Mouse (Mus musculus): ENCODE data around the gene Nuak1.
"Not testable (repeated sequence)": the region's sequence is repeated elsewhere in the genome, so short reads cannot be mapped to it uniquely, and the experiment has no call there.

The Nuak1 gene

DNA sequence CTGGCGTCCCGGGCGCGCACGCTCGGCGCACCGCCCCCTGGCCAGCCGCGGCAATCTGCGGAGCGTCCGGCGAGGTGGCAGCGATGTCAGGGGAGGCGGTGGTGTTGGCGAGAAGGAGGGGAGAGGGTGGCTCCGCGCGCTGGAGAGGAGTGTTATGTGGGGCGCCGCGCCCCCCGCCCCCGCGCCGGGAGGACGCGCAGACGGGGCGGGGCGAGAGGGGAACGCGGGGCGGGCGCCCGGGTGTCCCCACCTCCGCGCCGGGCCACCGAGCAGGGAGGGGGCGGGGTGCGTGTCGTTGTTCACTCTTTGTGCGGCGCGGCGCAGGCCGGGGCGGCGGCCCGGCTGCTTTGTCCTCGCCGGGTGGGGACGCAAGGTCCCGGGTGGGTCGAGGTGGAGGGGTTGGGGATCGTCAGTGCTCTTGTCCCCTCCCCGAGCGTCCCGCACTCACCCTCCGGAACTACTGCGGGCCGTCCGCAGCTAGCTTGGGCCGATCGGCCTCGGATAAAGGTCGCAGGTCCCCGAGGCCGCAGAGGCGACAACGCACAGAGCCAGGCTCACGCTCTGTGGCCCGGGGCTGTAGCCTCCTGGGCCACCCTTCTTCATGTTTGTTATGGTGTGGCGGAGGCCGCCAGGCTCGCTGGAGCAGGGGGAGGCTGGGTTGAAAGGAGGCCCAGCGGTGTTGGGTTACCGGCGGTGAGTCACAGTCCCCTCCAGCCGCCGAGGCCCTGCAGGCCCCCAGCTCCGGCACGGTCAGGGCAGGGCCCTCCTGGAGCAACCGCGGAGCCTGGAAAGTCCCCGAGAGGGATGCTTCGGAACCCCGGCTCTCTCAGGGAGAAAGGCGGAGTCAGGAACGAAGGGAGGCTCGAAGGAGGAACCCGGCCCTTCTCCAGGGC is at the start of gene Nuak1:
Gene Nuak1 (minus strand): TSS at position 57 of the 893 bp plus-strand sequence.
- DNase-seq: peak; percentile 85

DNA sequence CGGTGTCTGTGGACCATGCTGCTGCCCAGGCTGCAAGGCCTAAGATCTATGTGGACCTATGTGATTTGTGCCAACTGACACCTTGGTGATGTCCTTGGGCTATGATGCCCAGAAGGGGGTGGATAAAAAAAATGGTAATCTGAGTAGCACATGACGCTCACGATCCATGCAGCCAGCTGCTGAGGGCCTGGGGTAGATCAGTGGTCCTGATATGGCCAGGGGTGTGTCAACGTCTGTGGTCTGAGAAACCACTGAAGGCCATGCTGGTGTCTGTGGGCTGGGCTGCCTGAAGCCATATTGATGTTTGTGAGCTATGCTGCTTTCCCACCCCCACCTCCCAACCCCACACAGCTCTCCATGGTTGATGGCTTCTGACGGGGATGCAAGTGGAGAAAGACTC is 49.7 kb upstream of the Nuak1 start:
- DNase-seq: no peak

DNA sequence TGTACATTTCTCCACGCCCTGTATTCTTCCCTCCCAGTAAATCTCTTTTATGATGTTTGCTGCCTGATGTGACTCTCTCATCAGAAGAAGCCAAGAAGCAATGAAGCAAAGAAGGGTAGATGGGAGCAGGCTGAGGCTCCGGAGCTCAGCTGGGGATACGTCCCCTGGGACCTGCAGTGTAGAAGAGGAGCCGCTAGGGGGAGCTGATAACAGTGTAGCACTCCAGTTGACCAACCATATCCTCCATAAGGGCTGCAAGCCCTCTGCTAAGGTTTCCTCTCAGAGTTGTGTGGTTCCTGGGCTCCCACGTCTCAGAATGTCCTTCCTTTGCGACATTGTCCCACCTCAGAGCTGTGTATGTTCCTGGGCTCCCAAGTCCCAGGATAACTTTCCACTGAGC is 47.9 kb upstream of the Nuak1 start:
- peak; percentile 75 for DNase-seq

DNA sequence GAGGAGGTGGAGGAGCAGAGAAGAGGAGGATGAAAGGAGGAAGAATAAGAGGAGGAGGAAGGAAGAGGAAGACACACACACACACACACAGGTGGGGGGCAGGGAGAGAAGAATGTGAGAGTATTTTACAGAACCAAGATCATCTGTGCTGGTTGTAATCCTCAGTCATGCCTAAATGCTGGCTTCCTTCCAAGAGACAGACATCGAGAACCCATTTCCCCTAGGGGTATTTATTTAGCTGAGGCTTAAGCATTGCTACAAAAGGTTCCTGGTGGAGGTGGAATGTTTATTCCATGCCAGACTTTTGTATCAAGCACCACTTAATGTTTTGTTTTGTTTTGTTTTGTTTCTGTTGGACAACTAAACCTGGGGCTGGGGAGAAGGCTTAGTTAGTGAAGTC is 44.3 kb upstream of the Nuak1 start:
- DNase-seq: no peak

DNA sequence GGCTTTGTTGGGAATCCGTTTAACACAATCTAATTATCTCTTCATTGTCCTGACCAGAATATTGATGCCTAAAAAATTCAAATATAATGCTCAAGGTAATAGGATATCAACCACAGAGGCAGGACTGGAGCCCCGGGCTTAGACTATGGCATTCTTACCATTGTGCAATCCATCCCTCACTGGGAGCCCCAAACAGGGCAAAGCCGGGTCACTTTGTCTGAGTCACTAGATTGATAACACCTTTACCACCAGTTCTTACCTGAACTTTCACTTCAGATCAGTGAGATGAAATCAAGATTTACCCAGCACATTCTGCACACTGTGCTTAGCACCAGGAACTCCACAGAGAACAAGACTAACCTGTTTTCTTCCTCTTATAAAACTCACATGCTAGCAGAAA is 43.2 kb upstream of the Nuak1 start:
- DNase-seq: no peak

DNA sequence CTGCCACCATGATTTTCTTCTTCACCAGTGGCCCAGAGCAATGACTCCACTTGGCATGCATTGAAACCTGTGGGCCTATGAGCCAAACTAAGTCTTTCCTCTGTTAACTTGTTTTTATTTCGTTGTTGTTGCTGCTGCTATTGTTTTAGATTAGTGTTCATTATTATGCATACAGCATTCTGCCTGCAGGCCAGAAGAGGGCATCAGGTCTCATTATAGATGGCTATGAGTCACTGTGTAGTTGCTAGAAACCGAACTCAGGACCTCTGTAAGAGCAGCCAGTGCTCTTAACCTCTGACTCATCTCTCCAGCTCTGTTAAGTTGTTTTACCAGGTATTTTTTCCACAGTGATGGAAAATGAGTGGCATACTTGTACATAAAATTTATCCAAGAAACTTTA is 42.7 kb upstream of the Nuak1 start:
- DNase-seq: no peak

DNA sequence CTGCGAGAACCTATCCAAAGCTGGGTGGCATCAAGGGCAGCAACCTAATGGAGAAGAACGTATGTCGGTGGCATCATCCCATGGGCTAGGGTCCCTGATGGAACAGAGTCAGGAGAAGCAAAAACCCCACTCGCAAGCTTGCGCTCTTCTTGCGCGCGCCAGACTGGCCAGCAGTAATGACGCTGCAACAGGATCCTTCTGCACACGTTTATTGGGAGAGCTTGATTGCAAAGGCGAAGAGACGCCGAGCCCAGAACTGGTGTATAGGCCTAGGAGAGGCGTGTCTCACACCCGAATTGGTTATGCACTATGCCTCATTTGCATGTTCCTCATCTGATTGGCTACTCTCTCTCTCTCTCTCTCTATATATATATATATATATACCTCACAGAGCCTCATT is 42.0 kb upstream of the Nuak1 start:
- not testable (repeated sequence) for DNase-seq

DNA sequence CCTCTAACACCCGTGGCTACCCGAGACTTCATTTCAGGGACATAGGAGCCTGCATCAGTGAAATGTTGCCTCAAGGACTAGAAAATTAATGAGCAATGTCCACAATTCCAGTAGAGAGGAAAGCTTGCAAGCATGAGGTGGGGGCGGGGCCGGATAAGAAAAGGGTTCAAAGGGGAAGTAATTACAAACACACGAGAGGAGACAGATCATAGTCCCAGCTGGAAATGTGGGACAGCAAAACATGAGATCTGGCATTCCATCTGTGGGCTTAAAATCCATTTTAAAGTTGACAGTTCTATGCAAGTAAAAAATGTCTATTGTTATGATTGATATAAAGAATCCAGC is 40.9 kb upstream of the Nuak1 start:
- peak; percentile 57 for DNase-seq

DNA sequence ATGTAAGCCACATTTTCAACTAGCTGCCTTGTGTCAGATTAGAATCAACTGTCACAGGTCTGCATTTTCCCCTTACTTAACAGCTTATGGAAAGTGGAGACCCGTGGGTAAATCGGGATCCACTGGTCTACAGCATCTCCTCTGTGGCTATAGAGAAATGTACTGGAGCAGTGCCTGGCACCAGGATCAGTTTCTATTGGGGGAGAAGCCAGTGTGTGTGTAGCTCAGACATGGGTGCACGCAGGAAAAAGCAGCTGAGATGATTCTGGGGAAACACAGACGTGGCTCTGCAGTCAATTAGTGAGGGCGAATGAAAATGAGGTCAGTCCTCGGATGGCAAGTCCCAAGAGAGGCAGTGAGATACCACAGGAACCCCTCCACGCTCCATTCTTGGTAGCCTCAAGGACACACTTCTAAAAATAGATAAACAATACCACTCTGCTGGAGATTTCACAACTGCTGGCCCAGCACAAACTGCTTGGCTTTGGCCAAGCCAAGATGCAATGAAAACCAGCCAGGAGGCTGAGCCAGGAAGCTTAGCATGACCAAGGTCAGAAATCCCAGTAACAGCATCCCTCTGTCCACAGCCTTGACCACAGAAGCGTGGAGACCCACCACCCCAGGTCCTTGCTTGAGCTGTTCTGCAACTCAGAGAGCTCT is 40.4 kb upstream of the Nuak1 start:
- DNase-seq: peak; percentile 63

DNA sequence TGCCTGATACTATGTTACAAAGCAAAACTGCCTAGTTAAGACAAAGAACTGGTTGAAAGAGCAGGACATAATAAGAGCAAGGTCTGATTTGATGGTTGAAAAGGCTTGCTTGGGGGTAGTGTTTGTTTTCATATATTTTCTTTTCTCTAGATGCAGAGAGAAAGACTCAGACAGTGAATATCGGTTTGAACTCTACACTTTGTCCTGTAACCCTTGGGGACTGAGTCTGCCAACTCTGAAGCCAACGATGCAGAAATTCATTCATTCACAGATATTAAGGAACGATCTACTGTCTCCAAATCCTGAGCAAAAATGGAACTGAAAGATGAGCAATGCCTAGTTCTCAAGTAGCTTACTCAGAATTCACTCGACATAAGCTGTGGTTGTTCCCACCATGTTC is 39.7 kb upstream of the Nuak1 start:
- peak; percentile 68 for DNase-seq

DNA sequence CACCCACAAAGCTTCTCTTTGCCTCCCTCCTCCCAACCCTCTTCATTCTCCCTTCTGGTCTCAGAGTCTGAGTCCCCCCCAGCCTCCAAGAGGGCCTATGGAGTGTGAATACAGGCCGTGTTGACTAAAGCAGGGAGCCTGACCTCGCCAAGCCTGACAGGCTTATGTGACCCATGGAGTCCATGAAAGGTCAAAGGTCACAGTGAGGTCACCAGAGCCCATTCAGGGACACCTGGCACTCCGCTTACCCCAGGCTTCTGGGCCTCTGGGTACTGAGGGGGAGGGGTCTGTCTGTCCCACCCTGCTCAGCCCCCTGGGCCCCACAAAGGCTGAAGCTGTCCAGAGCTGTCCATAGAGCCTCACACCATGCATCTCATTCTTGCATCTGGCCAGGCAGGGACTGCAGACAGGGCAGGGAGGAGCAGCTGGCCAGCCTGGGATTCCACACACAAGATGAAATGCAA is 37.2 kb upstream of the Nuak1 start:
- no peak for DNase-seq

DNA sequence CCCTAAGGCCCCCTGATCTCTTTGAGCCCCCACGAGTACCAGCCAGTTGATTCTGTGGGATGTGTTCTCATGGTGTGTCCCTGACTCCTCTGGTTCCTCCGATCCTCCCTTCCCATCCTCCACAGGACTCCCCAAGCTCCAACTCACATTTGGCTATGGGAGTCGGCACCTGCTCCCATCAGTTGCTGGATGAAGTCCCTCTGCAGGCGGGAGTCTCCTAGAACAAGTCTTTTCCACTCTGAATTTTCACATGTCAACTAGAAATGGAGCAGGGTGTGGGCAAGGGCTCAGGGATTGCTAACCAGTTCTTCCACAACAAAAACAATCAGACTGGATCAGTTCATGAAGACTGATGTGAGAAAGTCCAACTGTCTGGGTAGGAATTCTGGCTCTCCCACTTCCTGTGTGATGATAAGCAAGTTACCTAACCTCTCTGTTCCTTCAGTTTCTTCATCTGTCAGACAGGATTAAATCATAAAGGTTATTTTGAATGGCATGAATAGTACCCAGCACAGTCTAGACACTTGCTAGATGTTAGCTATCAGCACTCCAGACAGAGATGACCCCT is 36.7 kb upstream of the Nuak1 start:
- no peak for DNase-seq

DNA sequence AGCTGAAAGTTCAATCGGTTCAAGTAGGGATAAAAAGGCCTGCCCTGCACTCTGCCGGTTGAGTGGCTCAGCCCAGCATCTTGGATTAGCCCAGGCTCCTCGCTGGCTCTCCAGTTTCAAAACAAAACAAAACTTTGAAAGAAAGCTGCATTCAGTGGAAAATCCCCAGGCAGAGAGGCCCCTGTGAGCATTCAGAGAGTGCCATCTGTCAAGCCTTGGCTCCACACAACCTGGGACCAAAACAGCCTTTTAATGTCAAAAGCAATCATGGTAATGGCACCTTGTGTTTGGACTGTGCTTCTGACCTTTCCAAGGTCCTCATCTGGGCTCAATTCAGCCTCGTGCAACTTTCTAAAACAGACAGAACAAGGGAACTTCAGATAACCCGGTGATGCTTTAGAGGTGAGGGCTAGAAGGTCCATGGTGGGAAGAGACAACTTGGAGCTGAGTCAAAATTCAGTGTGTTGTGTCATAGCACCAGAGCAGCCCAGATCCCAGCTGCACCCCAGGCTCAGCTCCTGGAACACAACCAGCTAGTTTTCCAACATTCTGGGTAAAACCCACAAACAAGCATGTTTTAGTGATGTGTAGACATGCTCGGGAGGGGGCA is 27.3 kb upstream of the Nuak1 start:
- DNase-seq: no peak

DNA sequence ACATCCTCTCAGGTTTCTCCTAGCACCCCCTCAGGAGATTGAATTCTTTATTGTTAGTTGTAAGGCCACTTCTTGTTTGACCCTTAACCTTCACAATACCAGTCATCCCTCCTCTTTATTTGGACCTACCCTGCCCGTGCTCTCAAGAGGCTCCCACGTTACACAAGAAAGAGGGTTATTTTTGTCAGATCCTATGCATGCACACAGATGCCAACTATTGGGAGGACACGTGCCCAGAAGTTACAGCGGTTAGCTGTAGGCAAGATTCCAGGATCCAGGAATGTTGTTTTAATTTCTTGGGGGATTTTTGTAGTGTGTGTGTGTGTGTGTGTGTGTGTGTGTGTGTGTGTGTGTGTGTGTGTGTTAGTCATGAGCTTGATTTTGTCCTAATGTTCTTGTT is 25.1 kb upstream of the Nuak1 start:
- no peak for DNase-seq

DNA sequence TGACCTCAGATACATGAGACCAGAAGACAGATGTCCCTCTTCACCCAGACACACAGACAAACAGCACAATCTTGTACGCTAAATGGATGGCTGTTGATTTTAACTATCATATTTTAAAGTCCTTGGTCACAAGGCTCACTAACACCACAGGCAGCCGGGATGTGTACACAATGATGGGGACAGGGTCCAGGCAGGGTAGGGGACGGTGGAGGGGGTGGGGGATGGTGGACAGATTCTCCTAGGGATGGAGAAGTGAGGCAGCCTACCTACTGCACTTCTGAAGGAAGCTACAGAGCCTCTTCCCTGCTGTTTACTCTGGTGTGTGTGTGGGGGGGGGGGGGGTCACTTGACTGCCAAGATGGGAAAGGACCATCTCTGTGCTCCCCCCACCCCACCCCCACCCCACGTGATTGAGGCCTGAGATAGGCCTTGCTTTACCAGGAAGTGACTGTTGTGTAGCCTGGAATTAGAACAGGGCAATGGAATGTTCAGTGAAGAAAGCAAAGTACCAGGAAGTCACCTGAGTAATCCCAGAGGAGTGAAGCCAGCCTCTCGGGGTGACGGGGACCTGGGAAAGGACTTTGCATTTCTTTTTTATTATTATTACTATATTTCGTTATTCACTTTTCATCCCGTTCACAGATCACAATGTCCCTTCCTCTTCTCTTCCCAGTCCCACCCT is 20.2 kb upstream of the Nuak1 start:
- DNase-seq: no peak

DNA sequence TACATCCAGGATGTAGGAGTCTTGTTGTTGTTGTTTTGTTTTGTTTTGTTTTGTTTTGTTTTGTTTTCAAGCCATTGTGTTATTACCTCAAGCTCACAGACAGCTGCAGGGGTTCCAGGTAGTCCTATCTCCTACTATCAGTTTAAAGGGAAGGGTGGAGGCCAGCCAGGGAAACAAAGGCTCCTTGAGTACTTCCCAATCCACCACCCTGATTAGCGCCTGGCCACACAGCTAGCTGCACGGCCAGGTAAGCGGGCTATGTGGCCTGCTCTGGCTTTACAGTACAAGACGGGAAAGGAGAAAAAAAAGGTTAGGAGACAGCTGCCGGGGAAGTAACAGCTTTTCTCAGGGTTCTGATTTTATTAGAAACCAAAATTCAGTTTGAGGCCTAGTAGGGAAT is 17.7 kb upstream of the Nuak1 start:
- DNase-seq: no peak

DNA sequence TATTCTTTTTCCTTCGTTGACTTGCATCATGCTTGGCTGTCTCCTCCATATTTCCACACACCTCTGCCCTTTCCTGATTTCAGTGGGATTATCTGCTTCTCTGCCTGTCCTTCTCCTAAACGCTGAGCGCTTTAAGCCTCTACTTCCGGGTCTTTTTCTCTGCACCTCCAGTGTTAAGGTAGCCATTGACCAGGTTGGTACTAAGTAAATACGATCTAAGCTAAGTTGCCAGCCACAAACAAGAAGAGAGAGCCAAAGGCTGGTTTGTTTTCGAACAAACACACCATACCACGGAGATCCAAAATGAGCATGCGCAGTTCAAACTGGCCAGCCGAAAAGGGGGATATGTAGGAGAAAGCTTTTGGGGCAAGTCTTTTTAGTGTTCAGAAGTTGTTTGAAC is 17.1 kb upstream of the Nuak1 start:
- no peak for DNase-seq

DNA sequence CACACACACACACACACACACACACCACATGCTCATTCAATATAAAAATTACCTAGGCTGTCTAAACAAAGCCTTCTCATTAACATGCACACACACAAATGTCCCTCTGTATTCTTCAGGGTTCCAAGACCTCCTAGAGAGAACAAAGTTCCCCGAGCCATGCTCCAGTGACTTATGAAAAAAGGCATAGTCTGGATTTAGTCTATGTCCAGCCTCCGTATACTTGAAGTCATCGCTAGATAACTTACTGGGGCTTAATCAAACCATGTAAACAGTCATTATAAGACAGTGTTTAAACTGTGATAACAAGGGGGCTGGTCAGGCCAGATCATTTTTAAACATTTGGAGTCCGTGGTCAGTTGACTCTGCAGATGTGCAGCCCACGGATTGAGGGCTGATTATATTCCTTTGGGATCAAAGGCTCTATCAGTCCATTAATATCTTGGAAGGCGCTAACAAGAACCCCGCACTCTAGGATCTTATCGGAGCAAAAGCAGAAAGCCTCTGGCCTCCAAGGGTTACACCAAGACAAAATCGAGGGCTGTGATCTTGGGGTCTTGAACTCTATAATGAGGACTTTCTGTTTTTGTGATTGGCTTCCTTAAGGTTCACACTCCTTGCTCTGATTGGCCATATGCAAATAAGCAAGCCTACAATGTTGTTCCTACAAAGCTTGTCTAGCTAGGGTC is 16.4 kb upstream of the Nuak1 start:
- peak; percentile 46 for DNase-seq

DNA sequence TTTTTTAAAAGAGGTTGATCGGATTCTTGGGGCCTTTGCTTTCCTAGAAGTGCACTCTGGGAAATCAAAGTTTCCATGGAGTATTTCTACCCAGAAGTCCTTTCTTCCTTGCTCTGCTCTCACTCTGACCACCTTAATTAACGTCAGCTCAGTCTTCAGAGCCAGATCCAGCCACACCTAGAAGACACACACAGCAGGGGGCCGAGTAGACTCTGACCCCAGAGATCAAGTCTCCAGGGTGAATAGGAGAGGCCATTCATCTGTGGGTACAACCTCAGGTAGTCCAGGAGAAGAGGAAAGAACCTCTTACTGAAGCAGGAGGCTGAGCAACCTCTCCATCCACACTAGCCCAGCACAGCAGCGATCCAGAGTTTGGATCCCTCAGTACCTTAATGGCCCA is 11.5 kb upstream of the Nuak1 start:
- DNase-seq: peak; percentile 67

DNA sequence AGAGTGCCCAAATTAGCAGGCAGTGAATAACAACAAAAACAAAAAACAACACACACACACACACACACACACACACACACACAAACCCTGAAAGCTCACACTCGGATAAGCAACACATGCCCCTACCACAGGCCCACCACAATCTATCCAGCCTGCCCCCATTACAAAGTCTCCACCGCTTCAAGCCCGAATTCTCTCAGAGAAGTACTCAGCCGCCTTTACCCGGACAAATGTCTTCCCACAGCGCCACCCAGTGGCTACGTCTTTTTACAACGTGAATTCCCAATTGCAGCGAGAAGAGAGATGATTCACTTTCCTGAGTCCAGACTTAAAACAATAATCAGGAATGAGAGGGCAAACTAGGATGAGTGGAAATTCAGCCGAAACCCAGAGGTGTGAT is 10.3 kb upstream of the Nuak1 start:
- DNase-seq: peak; percentile 84

DNA sequence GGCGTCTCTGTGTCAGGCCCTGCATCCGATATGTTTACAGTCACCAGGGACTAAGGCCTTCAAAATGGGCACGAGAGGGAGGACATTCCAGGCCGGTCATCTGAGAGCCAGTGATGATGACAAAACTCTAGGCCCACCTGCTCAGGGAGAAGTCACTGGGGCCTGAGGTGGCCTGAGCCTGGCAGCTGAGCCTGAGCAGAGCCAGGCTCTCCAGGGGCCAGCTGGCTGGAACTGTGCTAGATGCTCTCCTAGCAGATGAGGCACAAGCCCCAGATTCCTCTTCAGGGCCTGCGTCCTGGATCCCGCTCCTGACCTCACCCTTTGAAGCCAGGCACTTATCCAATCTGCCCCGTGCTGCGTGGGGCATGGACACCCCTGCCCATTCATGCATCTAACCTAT is 9.3 kb upstream of the Nuak1 start:
- no peak for DNase-seq

DNA sequence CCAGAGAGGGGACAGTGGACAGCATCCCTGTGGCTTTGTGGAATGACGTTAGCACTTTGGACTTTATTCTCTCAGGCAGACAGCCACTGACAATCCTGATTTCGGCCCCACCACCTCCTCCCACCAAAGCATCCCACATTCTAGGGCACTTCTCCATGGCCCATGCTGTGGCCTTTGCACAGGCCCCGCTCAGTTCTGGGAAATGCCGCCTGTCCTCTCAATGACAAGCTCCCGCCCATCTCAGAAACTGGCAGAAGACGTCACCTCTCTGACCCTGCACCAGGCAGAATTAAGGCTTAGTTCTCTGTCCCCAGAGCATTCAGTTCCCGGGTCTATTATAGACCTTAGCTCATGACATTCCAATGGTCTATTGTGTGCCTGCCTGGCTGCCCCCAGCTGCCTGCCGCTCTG is 7.0 kb upstream of the Nuak1 start:
- DNase-seq: no peak

DNA sequence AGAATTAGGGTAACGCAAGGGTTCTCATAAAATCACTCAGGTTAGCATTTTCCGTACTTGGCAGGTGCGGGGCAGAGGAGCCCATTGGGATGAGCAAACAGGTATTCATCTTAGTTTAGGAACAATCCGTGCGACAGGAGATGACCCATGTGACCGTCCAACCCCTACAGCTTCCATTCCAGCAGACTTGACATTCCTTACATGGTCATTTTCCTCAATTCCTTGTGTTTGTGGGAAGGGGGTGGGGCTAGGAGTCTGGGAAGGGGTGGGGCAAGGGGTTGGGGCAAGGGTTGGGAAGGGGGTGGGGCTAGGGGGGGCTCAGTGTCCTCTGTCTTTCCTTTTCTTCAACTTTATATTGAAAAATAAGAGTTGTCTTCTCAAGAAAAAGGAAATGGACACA is 6.3 kb upstream of the Nuak1 start:
- no peak for DNase-seq
